Mouse (Mus musculus): ENCODE results near the gene Stard7. TPM values are rescaled to one million over a fixed set of nuclear protein-coding genes. Genes with fewer than 3 reads are reported as not detected.

Gene Stard7
- polyA plus RNA-seq, 1 experiment from 2014 or later = 103 TPM

- Histone ChIP-seq H3K4me2 (ENCODE audit: low read depth, low read length) (no peak overlapping the region; the same call in 1 of the 2 replicates), H3K4me3 (ENCODE audit: low read depth, low read length) (no peak overlapping the region), H3K9me3 (ENCODE audit: control insufficient read depth, low read length) (no peaks in the 10 kb centered on the region), H3K9ac (replicated peaks; ENCODE audit: low read depth, low read length) (no peak overlapping the region), H3K27me3 (ENCODE audit: control insufficient read depth, insufficient read depth, low read length) (peaks cover 27% of the 10 kb centered on the region), H3K36me3 (ENCODE audit: control insufficient read depth, insufficient read depth, low read length) (no peaks in the 10 kb centered on the region), H3K27ac (ENCODE audit: low read depth, low read length) (no peak overlapping the region), H3K4me1 (ENCODE audit: control insufficient read depth, insufficient read depth, low read length) (peaks cover 4% of the 10 kb centered on the region; the same call in 1 of the 2 replicates)
- ATAC-seq (ENCODE audit: low read depth) = no peak
- WGBS = 59% methylated on average over 11 of the region's 11 CpGs
These were observed 67.5 kb downstream of the Stard7 start for GRCm38 (mm10) chr2:127337531-127337930.

- Histone ChIP-seq H3K4me2 (ENCODE audit: low read depth, low read length) (no peak overlapping the region; the same call in 1 of the 2 replicates), H3K36me3 (ENCODE audit: control insufficient read depth, insufficient read depth, low read length) (no peaks in the 10 kb centered on the region)
- WGBS = 70% methylated on average over 7 of the region's 7 CpGs
These were observed 68.0 kb downstream of the Stard7 start for GRCm38 (mm10) chr2:127338012-127338411.

GRCm38 (mm10) chr2:127338416-127338815 lies 68.4 kb downstream of the Stard7 start, which contains the start of gene Astl:
TSS of gene Astl (plus strand) at chr2:127338639.
- Histone ChIP-seq H3K27ac (ENCODE audit: low read depth, low read length) (no peak within 1 kb of the TSS), H3K4me2 (ENCODE audit: low read depth, low read length) (no peak within 1 kb of the TSS; the same call in 1 of the 2 replicates), H3K4me1 (ENCODE audit: control insufficient read depth, insufficient read depth, low read length) (peaks cover 4% of the 10 kb centered on the region; the same call in 1 of the 2 replicates), H3K9me3 (ENCODE audit: control insufficient read depth, low read length) (no peaks in the 10 kb centered on the region), H3K27me3 (ENCODE audit: control insufficient read depth, insufficient read depth, low read length) (peaks cover 27% of the 10 kb centered on the region), H3K36me3 (ENCODE audit: control insufficient read depth, insufficient read depth, low read length) (no peaks in the 10 kb centered on the region), H3K9ac (replicated peaks; ENCODE audit: low read depth, low read length) (no peak within 1 kb of the TSS), H3K4me3 (ENCODE audit: low read depth, low read length) (no peak within 1 kb of the TSS)
- WGBS = 87% methylated on average over 4 of the region's 4 CpGs
- no peak for ATAC-seq (ENCODE audit: low read depth)

More at GRCm38 (mm10) chr2:127338012-127338411, 68.0 kb downstream of the Stard7 start:
- no peak overlapping the region for H3K9ac ChIP-seq (replicated peaks; ENCODE audit: low read depth, low read length)
- H3K4me1 ChIP-seq (ENCODE audit: control insufficient read depth, insufficient read depth, low read length) = peaks cover 4% of the 10 kb centered on the region; the same call in 1 of the 2 replicates
- ATAC-seq (ENCODE audit: low read depth) = no peak
- H3K27ac ChIP-seq (ENCODE audit: low read depth, low read length) = no peak overlapping the region
- H3K4me3 ChIP-seq (ENCODE audit: low read depth, low read length) = no peak overlapping the region
- H3K27me3 ChIP-seq (ENCODE audit: control insufficient read depth, insufficient read depth, low read length) = peaks cover 27% of the 10 kb centered on the region
- no peaks in the 10 kb centered on the region for H3K9me3 ChIP-seq (ENCODE audit: control insufficient read depth, low read length)

- Histone ChIP-seq H3K9ac (replicated peaks; ENCODE audit: low read depth, low read length) (no peak overlapping the region), H3K4me3 (ENCODE audit: low read depth, low read length) (no peak overlapping the region), H3K36me3 (ENCODE audit: control insufficient read depth, insufficient read depth, low read length) (no peaks in the 10 kb centered on the region), H3K4me1 (ENCODE audit: control insufficient read depth, insufficient read depth, low read length) (peaks cover 4% of the 10 kb centered on the region; the same call in 1 of the 2 replicates), H3K27me3 (ENCODE audit: control insufficient read depth, insufficient read depth, low read length) (peaks cover 27% of the 10 kb centered on the region), H3K4me2 (ENCODE audit: low read depth, low read length) (no peak overlapping the region), H3K27ac (ENCODE audit: low read depth, low read length) (no peak overlapping the region), H3K9me3 (ENCODE audit: control insufficient read depth, low read length) (no peaks in the 10 kb centered on the region)
- 65% methylated on average over 4 of the region's 4 CpGs for WGBS
- no peak for ATAC-seq (ENCODE audit: low read depth)
These were observed 68.8 kb downstream of the Stard7 start for GRCm38 (mm10) chr2:127338833-127339232.

- H3K27ac ChIP-seq (ENCODE audit: low read depth, low read length) = no peak overlapping the region
- no peaks in the 10 kb centered on the region for H3K36me3 ChIP-seq (ENCODE audit: control insufficient read depth, insufficient read depth, low read length)
- H3K4me3 ChIP-seq (ENCODE audit: low read depth, low read length) = no peak overlapping the region
- H3K4me2 ChIP-seq (ENCODE audit: low read depth, low read length) = no peak overlapping the region
- WGBS = 82% methylated on average over 6 of the region's 6 CpGs
- H3K4me1 ChIP-seq (ENCODE audit: control insufficient read depth, insufficient read depth, low read length) = peaks cover 4% of the 10 kb centered on the region; the same call in 1 of the 2 replicates
- no peak overlapping the region for H3K9ac ChIP-seq (replicated peaks; ENCODE audit: low read depth, low read length)
- H3K27me3 ChIP-seq (ENCODE audit: control insufficient read depth, insufficient read depth, low read length) = peaks cover 27% of the 10 kb centered on the region
- no peak for ATAC-seq (ENCODE audit: low read depth)
- H3K9me3 ChIP-seq (ENCODE audit: control insufficient read depth, low read length) = no peaks in the 10 kb centered on the region
These were observed 69.2 kb downstream of the Stard7 start for GRCm38 (mm10) chr2:127339262-127339661.

- ATAC-seq (ENCODE audit: low read depth) = peak; percentile 7; the same call in 1 of the 2 replicates
These were observed 71.1 kb downstream of the Stard7 start for GRCm38 (mm10) chr2:127341159-127341558.

GRCm38 (mm10) chr2:127346334-127346733 lies 76.3 kb downstream of the Stard7 start:
- ATAC-seq (ENCODE audit: low read depth) = no peak
- WGBS = 61% methylated on average over 1 of the region's 1 CpGs
- Histone ChIP-seq H3K9me3 (ENCODE audit: control insufficient read depth, low read length) (no peaks in the 10 kb centered on the region), H3K9ac (replicated peaks; ENCODE audit: low read depth, low read length) (no peak overlapping the region), H3K27me3 (ENCODE audit: control insufficient read depth, insufficient read depth, low read length) (no peaks in the 10 kb centered on the region), H3K4me2 (ENCODE audit: low read depth, low read length) (no peak overlapping the region), H3K4me1 (ENCODE audit: control insufficient read depth, insufficient read depth, low read length) (no peaks in the 10 kb centered on the region), H3K36me3 (ENCODE audit: control insufficient read depth, insufficient read depth, low read length) (no peaks in the 10 kb centered on the region), H3K4me3 (ENCODE audit: low read depth, low read length) (no peak overlapping the region), H3K27ac (ENCODE audit: low read depth, low read length) (no peak overlapping the region)

More at GRCm38 (mm10) chr2:127341159-127341558, 71.1 kb downstream of the Stard7 start:
- 26% methylated on average over 3 of the region's 3 CpGs for WGBS
- H3K27ac ChIP-seq (ENCODE audit: low read depth, low read length) = no peak overlapping the region
- no peaks in the 10 kb centered on the region for H3K4me1 ChIP-seq (ENCODE audit: control insufficient read depth, insufficient read depth, low read length)
- no peak overlapping the region for H3K4me2 ChIP-seq (ENCODE audit: low read depth, low read length)
- no peaks in the 10 kb centered on the region for H3K36me3 ChIP-seq (ENCODE audit: control insufficient read depth, insufficient read depth, low read length)
- no peak overlapping the region for H3K4me3 ChIP-seq (ENCODE audit: low read depth, low read length)
- peaks cover 14% of the 10 kb centered on the region for H3K27me3 ChIP-seq (ENCODE audit: control insufficient read depth, insufficient read depth, low read length)
- H3K9me3 ChIP-seq (ENCODE audit: control insufficient read depth, low read length) = no peaks in the 10 kb centered on the region
- H3K9ac ChIP-seq (replicated peaks; ENCODE audit: low read depth, low read length) = no peak overlapping the region

- Histone ChIP-seq H3K4me1 (ENCODE audit: control insufficient read depth, insufficient read depth, low read length) (no peaks in the 10 kb centered on the region), H3K9ac (replicated peaks; ENCODE audit: low read depth, low read length) (no peak overlapping the region), H3K27ac (ENCODE audit: low read depth, low read length) (no peak overlapping the region), H3K4me2 (ENCODE audit: low read depth, low read length) (no peak overlapping the region), H3K27me3 (ENCODE audit: control insufficient read depth, insufficient read depth, low read length) (no peaks in the 10 kb centered on the region), H3K4me3 (ENCODE audit: low read depth, low read length) (no peak overlapping the region), H3K9me3 (ENCODE audit: control insufficient read depth, low read length) (no peaks in the 10 kb centered on the region), H3K36me3 (ENCODE audit: control insufficient read depth, insufficient read depth, low read length) (no peaks in the 10 kb centered on the region)
- 82% methylated on average over 13 of the region's 13 CpGs for WGBS
- ATAC-seq (ENCODE audit: low read depth) = no peak
These were observed 77.3 kb downstream of the Stard7 start for GRCm38 (mm10) chr2:127347147-127347985.

All from neural tube, embryonic 14.5 days (tissue).